Mouse (Mus musculus) adrenal gland, adult 10 weeks (tissue): Measurements from ENCODE around the gene Myocd. TPM values are rescaled to one million over a fixed set of nuclear protein-coding genes. Genes with fewer than 3 reads are reported as not detected.

Source experiments
- polyA plus RNA-seq: library from polyadenylated mRNA; stranded (reverse); fragments of 350-450 nt; fragmentation: Illumina TruSeq; extraction: RNeasy Lipid Tissue Mini Kit (QIAGEN cat#74804); gene quantifications from one replicate; pipeline ENCODE4 v1.2.3, GENCODE M21; 2014; ENCODE audit warnings: low read depth, low replicate concordance

Myocd gene
- 0.41 TPM for polyA plus RNA-seq

GRCm38 (mm10) chr11:65269851-65270473 is at the start of gene Myocd:
TSS of gene Myocd (minus strand) at chr11:65269989.

GRCm38 (mm10) chr11:65162767-65163120 is 107.0 kb downstream of the Myocd start, which contains the start of gene Arhgap44:
TSS of gene Arhgap44 (minus strand) at chr11:65162961.

GRCm38 (mm10) chr11:65159791-65160190 is 110.0 kb downstream of the Myocd start, which contains the start of gene 1700086D15Rik:
TSS of gene 1700086D15Rik (minus strand) at chr11:65159891.

Other genes starting within 250 kb of the Myocd start
- not detected for gene 1700086D15Rik, start 110.1 kb downstream of the Myocd start, polyA plus RNA-seq
- gene Arhgap44, start 107.0 kb downstream of the Myocd start, polyA plus RNA-seq: 3.4 TPM